Mouse (Mus musculus) liver, adult 2 months (tissue): ENCODE results near the gene Gm42742.
A peak's percentile ranks its signal among the peaks of the same experiment; 100 is the strongest.

Experiments used
- CTCF ChIP-seq: fragments of 200-500 bp; IDR thresholded peaks from 2 replicates; pipeline ENCODE4 v1.5.1; 2011; ENCODE audit warnings: low read depth, low read length, control low read depth
- POLR2A ChIP-seq: fragments of 200-500 bp; IDR thresholded peaks from 2 replicates; pipeline ENCODE4 v1.6.1; 2011; ENCODE audit warnings: low read length, control low read depth; ENCODE audit not compliant: insufficient read depth; ENCODE audit errors: extremely low read depth

- TF ChIP-seq POLR2A = peak; percentile 37; the same call in 1 of the 2 replicates
- TF ChIP-seq CTCF = peak; percentile 83
Measured at GRCm38 (mm10) chr7:127016971-127017949, 3.6 kb downstream of the Gm42742 start, which contains the start of gene Pagr1a.
